Mouse (Mus musculus): ENCODE results near the gene Wdr62.

DNA sequence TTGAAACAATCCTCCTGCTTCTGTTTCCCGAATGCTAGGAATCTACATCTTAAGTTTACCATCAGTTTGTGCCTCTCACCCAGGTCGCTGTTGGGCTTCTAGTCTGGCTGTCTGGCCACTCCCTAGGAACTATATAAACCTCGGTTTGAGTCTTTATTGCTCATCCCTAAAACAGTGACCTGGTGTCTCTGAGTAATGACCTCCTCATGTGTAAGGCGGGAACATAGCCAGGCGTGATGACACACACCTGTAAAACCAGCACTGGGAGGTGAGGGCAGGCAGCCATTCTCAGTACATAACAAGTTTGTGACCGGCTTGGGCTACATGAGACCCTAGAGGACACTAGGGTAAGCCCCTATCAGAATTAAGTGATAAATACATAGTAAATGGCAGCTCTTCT lies 84.8 kb downstream of the Wdr62 start:
- no peak for TF ChIP-seq EP300 (IDR thresholded peaks at IDR 0.05; ENCODE audit: low read depth)
- TF ChIP-seq CTCF (IDR thresholded peaks at IDR 0.05; ENCODE audit: low read depth): no peak
